Mouse (Mus musculus) liver, embryonic 13.5 days (tissue): ENCODE data around the gene Scn3b. TPM values are rescaled to one million over a fixed set of nuclear protein-coding genes. Genes with fewer than 3 reads are reported as not detected.

Source experiments
- ATAC-seq: fragments of 200-750 bp; cut with Nextera tagmentation; 2 replicates; pipeline ENCODE4 v1.8.0; 2017; ENCODE audit warnings: low read depth, mild to moderate bottlenecking, moderate number of reproducible peaks, moderate library complexity
- DNase-seq: peaks from one replicate; pipeline ENCODE4 v3.0.0; 2022
- H3K27ac ChIP-seq: fragments of 300-500 bp; sonication (generic); 2 replicates; pipeline ENCODE4 v1.5.1; 2015; ENCODE audit warnings: moderate library complexity, mild to moderate bottlenecking, inconsistent platforms
- H3K27me3 ChIP-seq: fragments of 300-500 bp; sonication (generic); 2 replicates; pipeline ENCODE4 v1.6.1; 2015; ENCODE audit warnings: mild to moderate bottlenecking, inconsistent platforms
- H3K36me3 ChIP-seq: fragments of 300-500 bp; sonication (generic); 2 replicates; pipeline ENCODE4 v1.6.1; 2015; ENCODE audit warnings: mild to moderate bottlenecking, inconsistent platforms
- H3K4me1 ChIP-seq: fragments of 300-500 bp; sonication (generic); replicated peaks from 2 replicates; pipeline ENCODE4 v1.6.1; 2015; ENCODE audit warnings: inconsistent platforms
- H3K4me2 ChIP-seq: fragments of 300-500 bp; sonication (generic); 2 replicates; pipeline ENCODE4 v1.6.1; 2015; ENCODE audit warnings: inconsistent platforms, mild to moderate bottlenecking, moderate library complexity
- H3K4me3 ChIP-seq: fragments of 300-500 bp; sonication (generic); replicated peaks from 2 replicates; pipeline ENCODE4 v1.5.1; 2015; ENCODE audit warnings: mild to moderate bottlenecking, inconsistent platforms
- H3K9ac ChIP-seq: fragments of 300-500 bp; sonication (generic); 2 replicates; pipeline ENCODE4 v1.6.1; 2015; ENCODE audit warnings: mild to moderate bottlenecking, inconsistent platforms
- H3K9me3 ChIP-seq: fragments of 300-500 bp; sonication (generic); replicated peaks from 2 replicates; pipeline ENCODE4 v1.6.1; 2016; ENCODE audit warnings: inconsistent platforms
- WGBS: fragments of 180-500 bp; shearing (Covaris S2); methylation state at CpG from one replicate; pipeline ENCODE4 v1.1.7; 2015; ENCODE audit not compliant: insufficient replicate concordance; 5-methylcytosine and 5-hydroxymethylcytosine counted together
- polyA plus RNA-seq: library from polyadenylated mRNA; unstranded; fragments of >200 nt; fragmentation: Nextera tagmentation; extraction: Ambion mirVana; gene quantifications from 2 replicates; pipeline ENCODE4 v1.2.1, GENCODE M21; 2015

Scn3b gene
- polyA plus RNA-seq, 1 experiment from 2014 or later, result 0.30 TPM

DNA sequence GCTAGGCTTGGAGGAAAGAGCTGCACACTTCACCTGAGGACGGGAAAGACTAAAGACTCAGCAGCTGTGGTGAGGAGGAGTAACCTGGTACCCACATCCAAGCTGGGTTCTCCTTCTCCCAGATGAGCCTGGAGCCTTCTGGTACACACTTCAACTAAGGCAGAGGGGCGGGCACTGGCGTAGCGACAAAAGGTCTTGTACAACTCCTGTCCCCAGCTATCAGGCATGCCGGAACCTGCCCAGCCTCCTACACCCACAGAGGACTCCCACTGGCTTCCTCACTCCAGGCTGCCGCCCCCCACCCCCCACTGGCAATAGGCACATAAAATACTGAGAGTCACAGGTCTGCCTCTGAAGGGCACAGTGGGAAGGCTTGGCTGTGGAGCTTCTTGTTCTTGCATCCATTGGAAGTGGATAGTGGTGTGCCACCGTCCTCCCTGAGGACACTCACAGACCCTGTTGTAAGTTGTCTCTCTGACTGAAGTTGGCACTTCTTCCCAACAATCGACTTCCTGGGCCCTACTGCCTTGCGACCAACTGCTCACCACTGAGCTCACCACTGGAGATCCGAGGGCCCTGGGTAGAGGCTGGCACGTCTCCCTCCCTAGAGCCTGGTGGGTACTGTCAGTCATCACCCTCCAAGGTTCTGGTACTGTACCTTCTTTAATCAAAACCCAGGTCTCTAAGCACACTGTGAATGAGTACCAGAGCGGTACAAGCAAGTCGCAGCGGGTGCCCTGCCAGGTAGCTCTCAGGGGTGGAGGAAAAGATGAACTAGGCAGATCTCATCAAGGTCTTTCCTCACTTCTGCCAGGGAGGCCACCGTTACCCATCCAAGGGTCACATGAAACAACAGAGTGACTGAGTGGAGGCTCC lies 62.6 kb downstream of the Scn3b start:
- no peak for DNase-seq
- Histone ChIP-seq H3K27me3 (no peaks in the 10 kb centered on the region), H3K4me2 (no peak overlapping the region), H3K9ac (no peak overlapping the region), H3K9me3 (no peaks in the 10 kb centered on the region), H3K4me3 (no peak overlapping the region), H3K36me3 (no peaks in the 10 kb centered on the region), H3K27ac (no peak overlapping the region), H3K4me1 (no peaks in the 10 kb centered on the region; the same call in 1 of the 2 replicates)
- 73% methylated on average over 15 of the region's 15 CpGs for WGBS
- ATAC-seq, result no peak

DNA sequence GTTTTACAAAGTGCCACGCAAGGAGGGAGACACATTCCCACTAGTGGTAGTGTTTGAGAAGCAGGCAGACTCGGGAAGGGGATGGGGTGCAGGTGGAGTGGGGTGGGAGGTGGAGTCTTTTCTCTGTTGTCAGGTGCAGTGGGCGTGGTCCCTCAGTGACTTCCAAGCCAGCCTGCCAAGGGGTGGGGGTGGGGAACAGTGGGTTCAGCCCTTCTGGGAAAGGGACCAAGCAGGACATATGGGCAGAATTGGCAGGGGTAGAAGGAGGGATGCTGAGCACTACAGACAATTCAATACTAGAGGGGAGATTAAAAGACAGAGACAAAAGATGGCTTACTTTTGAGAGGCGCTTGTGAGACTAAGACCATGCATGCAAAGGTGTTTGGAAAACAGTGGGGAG lies 63.3 kb downstream of the Scn3b start:
- Histone ChIP-seq H3K4me1 (no peaks in the 10 kb centered on the region; the same call in 1 of the 2 replicates), H3K9me3 (no peaks in the 10 kb centered on the region), H3K4me2 (no peak overlapping the region), H3K4me3 (no peak overlapping the region), H3K27me3 (no peaks in the 10 kb centered on the region), H3K36me3 (no peaks in the 10 kb centered on the region), H3K9ac (no peak overlapping the region), H3K27ac (no peak overlapping the region)
- WGBS, result 67% methylated on average over 4 of the region's 4 CpGs
- DNase-seq, result no peak
- no peak for ATAC-seq

DNA sequence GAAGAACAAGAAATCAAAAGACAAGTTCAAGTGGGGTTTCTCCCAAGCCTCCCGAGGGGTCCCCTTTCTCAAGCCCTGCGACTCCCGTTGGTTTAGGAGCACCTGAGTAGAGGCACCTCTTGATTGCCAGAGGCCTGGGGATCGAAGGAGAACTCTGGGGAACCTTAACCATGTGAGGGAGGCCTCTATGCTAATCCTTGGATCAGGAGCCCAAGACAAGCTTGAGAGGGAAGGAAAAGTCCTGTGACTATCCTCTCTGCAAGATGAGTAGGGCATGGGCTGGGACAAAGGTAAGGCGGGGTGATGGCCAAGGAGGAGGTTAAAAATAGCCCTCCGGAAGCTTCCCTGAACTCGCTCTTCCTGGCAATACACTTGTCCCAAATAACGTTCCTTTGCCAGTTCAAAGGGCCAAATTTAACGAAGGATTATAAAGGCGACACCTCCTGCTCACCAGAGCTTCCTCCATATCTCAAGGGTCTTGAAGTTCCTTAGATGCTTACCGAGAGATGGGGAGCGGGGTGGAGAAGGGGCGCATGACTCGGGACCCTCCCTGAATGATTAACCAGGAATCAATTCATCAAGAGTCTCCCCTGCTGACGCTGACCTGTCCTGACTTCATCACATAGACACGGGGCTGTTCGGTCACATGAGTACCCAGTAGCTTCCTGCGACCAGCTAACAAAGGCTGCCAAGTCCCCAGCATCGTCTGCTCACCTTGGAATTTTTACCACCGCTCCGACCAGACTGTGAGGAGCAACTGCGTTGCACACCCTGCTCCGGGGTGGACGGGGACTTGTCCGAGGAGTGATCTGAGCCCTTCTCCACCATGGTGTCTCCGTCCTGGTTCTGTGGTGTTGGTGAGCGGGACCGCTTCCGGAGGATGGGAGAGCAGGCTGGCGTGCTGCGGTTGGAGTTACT lies 64.0 kb downstream of the Scn3b start:
- WGBS, result 63% methylated on average over 31 of the region's 31 CpGs
- Histone ChIP-seq H3K4me2 (no peak overlapping the region), H3K36me3 (no peaks in the 10 kb centered on the region), H3K27me3 (no peaks in the 10 kb centered on the region), H3K4me1 (no peaks in the 10 kb centered on the region; the same call in 1 of the 2 replicates), H3K9ac (no peak overlapping the region), H3K4me3 (no peak overlapping the region), H3K27ac (no peak overlapping the region), H3K9me3 (no peaks in the 10 kb centered on the region)
- DNase-seq, result no peak
- ATAC-seq, result no peak

DNA sequence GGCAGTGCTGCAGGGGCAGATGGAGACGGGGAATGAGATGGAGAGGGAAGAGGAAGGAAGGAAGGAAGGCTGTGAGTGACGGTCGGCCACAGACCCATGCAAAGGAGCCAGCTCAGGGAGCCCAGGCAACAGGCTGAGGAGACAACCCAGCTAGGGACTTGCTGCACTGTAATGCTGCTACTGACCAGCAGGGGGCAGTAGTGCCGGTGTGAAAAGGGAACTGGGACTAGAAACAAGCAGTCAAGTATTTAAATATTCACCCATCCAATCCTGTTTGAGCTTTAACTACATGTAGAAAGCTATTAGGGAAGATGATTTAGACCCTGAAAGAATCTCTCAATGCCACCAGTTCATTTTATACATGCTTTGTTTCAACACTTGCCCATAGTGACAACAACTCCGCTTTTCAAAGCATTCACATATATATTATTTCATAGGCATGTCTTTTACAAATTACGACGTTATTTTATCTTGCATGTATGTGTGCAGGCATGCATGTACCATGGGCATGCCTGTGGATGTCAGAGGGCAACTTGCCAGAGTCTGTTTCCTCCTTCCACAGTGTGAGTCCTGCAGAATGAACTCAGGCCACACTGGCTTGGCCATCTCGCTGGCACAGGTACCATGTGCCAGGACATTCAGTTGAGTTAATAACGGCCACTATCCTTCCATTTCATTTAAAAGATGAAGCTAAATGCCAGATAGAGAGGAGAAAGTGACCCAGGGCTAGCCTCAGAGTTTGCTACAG lies 64.8 kb downstream of the Scn3b start:
- H3K36me3 ChIP-seq, result no peaks in the 10 kb centered on the region
- 43% methylated on average over 9 of the region's 9 CpGs for WGBS
- peak; percentile 26 for DNase-seq
- H3K27me3 ChIP-seq, result no peaks in the 10 kb centered on the region
- no peaks in the 10 kb centered on the region for H3K9me3 ChIP-seq
- no peak overlapping the region for H3K27ac ChIP-seq
- H3K4me2 ChIP-seq, result no peak overlapping the region
- ATAC-seq, result no peak
- no peaks in the 10 kb centered on the region; the same call in 1 of the 2 replicates for H3K4me1 ChIP-seq
- no peak overlapping the region for H3K4me3 ChIP-seq
- no peak overlapping the region for H3K9ac ChIP-seq

DNA sequence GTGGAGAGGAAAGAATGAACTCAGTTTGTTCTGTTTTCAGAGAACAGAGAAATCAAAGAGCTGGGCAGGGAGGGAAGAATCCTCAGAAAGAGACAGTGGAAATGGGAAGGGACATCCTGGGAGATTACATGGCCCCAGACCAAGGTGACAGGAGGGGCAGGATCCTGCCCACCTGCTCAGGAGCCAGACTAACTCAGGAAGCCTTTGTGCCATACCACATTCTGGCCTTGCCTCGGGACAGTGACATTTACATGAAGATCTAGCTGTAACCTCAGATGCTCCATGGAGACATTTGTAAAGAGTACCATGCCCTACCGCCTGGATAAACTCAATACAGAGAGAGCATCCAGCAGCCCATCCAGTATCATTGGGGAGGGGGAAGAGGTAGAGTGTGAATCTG lies 65.6 kb downstream of the Scn3b start:
- Histone ChIP-seq H3K4me1 (no peaks in the 10 kb centered on the region; the same call in 1 of the 2 replicates), H3K36me3 (no peaks in the 10 kb centered on the region), H3K4me2 (no peak overlapping the region), H3K27me3 (no peaks in the 10 kb centered on the region), H3K9ac (no peak overlapping the region), H3K9me3 (no peaks in the 10 kb centered on the region), H3K4me3 (no peak overlapping the region), H3K27ac (no peak overlapping the region)
- no peak for DNase-seq
- ATAC-seq, result no peak
- WGBS, result 48% methylated on average over 2 of the region's 2 CpGs

DNA sequence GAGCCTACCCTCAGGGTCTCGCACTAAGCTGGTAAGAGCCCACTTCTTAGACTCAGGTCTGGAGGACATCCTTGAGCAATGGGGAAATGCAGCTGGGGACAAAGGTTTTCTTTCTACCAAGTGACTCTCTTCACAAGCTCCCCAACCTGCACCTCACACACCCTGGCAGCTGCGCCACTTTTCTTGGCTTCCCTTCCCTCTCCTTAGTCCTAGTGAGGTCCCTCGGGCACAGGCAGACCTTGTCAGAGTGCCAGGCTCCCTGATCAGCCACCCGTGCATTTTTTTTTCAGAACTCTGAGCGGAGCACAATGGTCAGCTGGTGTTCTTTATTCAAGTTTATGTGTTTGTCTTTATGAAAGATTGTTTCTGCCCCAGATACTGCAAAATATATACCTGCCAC lies 67.7 kb downstream of the Scn3b start:
- DNase-seq (no peak), ATAC-seq (no peak)
- H3K27ac ChIP-seq, result no peak overlapping the region
- no peak overlapping the region for H3K9ac ChIP-seq
- no peaks in the 10 kb centered on the region; the same call in 1 of the 2 replicates for H3K4me1 ChIP-seq
- H3K4me2 ChIP-seq, result no peak overlapping the region
- no peaks in the 10 kb centered on the region for H3K9me3 ChIP-seq
- H3K4me3 ChIP-seq, result no peak overlapping the region
- H3K27me3 ChIP-seq, result no peaks in the 10 kb centered on the region
- 65% methylated on average over 5 of the region's 5 CpGs for WGBS
- H3K36me3 ChIP-seq, result no peaks in the 10 kb centered on the region

DNA sequence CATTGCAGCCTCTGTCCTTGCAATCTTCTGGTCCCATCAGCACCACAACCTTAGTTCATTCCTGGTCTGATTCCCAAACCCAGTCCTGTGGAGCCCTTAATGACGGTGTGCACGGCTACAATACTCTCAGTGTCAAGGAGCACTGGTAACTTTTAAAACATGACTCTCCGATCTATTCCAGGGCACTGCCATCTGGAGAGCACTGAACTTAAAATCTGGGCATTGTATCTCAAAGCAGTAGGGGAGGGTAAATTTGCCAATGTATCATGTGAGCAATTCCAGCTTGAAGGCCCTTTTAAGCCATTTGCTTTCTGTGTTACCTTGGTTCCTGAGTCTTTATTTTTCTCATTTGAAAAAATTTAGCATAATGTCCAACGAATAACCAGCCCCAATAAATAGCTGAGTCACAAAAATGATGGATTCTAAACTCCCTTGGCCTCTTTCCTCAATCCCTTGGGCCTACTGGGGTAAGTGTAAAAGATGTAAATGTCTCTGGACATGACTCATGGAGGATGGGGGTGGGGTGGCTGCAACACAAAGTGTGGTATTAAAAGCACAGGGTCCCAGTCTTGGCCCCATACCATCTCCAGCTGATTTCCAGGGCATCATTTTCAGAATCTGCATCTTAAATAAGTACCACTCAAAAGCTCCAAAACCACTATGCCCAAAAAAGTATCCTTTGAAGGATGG lies 68.3 kb downstream of the Scn3b start:
- 69% methylated on average over 4 of the region's 4 CpGs for WGBS
- Histone ChIP-seq H3K4me1 (no peaks in the 10 kb centered on the region; the same call in 1 of the 2 replicates), H3K9ac (no peak overlapping the region), H3K4me2 (no peak overlapping the region), H3K36me3 (no peaks in the 10 kb centered on the region), H3K4me3 (no peak overlapping the region), H3K27me3 (no peaks in the 10 kb centered on the region), H3K9me3 (no peaks in the 10 kb centered on the region), H3K27ac (no peak overlapping the region)
- no peak for ATAC-seq
- no peak for DNase-seq

DNA sequence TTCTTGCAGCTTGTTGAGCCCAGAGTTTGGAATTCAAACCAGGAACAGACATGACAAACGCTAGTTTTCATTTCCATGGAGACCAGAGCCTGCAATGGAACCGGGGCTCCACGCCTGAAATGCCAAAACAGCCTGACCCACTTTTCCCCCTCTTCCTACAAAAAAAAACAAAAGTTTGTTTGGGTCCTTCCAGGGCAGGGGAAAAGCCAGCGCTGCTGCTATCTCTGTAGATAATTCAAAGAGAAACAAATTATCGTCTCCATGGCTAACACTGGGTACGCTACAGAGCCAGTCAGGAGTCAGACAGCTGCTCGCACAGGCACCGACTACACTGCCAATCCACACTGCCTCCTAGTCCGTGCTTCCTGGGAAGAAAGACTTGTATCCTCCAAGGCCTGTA lies 70.6 kb downstream of the Scn3b start:
- DNase-seq (no peak), ATAC-seq (no peak)
- no peaks in the 10 kb centered on the region for H3K9me3 ChIP-seq
- WGBS, result 71% methylated on average over 9 of the region's 9 CpGs
- no peak overlapping the region for H3K4me3 ChIP-seq
- no peaks in the 10 kb centered on the region for H3K27me3 ChIP-seq
- H3K36me3 ChIP-seq, result no peaks in the 10 kb centered on the region
- H3K4me1 ChIP-seq, result no peaks in the 10 kb centered on the region; the same call in 1 of the 2 replicates
- H3K9ac ChIP-seq, result no peak overlapping the region
- no peak overlapping the region for H3K27ac ChIP-seq
- H3K4me2 ChIP-seq, result no peak overlapping the region
